Mouse (Mus musculus): Measurements from ENCODE around the gene Etnk1.
"Not testable (repeated sequence)": the region's sequence is repeated elsewhere in the genome, so short reads cannot be mapped to it uniquely, and the experiment has no call there.

The Etnk1 gene

GRCm38 (mm10) chr6:143151081-143151995 is 15.7 kb upstream of the Etnk1 start:
- not testable (repeated sequence) for DNase-seq (ENCODE audit: low read depth)

DNA sequence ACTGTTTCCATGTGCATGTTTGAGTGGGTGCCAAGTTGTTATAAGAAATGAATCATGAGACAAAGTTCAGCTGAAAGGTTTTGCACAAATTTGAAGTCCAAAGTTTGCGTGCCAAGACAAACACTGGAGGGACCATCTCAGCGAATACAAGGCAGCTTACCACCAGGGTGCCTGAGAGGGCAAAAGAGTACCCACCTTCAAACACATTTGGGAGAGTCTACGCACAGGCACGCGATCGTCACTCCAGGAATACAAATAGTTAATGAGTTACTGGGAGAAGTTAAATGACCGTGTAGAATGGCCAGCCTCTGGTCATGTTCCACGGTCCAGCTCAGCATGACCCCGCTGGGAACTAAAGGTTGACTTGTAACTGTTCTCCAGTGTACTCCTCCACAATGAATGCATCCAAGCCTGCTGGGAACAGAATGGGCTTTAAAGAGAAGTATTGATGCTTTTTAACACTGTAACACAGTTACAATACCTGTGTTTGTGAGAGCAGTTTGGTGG is 14.6 kb upstream of the Etnk1 start:
- no peak for DNase-seq (ENCODE audit: low read depth)

- no peak for DNase-seq (ENCODE audit: low read depth)
Measured at GRCm38 (mm10) chr6:143153160-143153559, 13.9 kb upstream of the Etnk1 start.

- DNase-seq (ENCODE audit: low read depth): no peak
Measured at GRCm38 (mm10) chr6:143153751-143154494, 13.1 kb upstream of the Etnk1 start.

DNA sequence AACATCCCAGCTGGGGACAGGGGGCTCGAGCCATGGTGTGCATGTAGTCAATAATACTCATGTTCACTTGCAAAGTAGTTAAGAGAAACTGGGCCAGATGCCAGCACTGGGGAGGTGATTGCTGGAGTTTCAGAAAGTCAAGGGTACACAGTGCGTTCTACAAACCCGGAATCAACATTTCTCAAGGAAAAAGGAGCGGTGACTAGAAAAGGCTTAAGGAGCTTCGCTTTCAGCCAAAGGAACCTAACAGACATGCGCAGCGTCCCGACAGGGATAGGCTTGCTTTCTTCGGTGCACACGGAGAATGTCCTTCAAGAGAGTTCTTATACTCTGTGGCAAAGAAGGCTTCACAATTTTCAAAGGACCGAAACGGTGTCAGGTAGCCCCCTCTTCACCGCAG is 12.1 kb upstream of the Etnk1 start:
- no peak for DNase-seq (ENCODE audit: low read depth)

GRCm38 (mm10) chr6:143155996-143156395 is 11.0 kb upstream of the Etnk1 start:
- no peak for DNase-seq (ENCODE audit: low read depth)

GRCm38 (mm10) chr6:143156684-143157083 is 10.3 kb upstream of the Etnk1 start:
- DNase-seq (ENCODE audit: low read depth): no peak

DNA sequence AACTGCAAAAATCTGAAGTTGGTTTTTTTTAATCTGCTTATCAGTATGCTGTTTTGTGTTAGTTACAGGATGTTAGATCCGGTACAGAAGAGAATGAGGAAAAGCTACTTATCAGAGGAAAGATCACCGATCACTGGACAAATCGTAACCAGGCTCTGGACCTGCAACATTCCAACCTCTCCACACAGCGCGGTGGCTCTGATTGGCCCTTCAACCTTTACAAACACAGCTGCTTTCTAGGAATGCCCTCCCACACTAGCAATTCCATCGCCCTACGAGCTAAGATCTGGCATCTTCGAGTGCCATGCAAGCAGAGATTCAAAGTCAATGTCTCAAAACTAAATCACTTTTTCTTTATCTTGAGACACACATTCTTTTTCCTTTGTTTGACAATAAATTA is 9.6 kb upstream of the Etnk1 start:
- no peak for DNase-seq (ENCODE audit: low read depth)

- DNase-seq (ENCODE audit: low read depth): no peak
Measured at GRCm38 (mm10) chr6:143160572-143161231, 6.3 kb upstream of the Etnk1 start.

DNA sequence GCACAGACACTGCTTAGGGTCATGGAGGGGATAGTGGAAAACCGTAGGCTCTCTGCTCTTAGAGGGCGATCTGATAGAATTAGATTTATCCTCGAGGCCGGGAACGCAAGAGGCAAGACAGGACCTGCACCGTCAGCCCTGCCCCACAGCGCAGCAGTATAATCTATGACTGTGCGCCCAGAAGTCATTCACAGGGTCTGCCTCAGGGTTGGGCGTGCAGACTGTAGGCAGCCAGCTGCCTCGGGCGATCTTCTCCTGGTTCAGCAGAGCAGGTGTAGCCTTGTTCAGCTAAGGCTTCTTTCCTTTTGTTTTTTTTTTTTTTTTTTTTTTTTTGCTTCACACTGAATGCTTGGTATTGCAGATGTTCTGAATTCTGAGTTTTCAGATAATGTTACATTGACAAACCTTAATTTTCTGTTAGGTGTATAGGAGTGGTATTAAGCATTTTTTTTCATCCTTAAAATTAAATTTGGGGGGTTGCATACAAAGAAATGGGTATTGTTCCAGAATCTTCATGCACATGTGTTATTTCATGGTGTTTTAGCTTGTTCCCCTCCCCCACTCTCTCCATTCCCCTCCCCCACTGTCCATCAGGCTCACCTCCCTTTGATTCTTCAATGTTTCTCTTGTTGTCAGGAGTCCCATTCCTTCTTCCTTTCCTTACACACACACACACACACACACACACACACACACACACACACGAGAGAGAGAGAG is 4.7 kb upstream of the Etnk1 start:
- DNase-seq (ENCODE audit: low read depth): no peak

GRCm38 (mm10) chr6:143163956-143164905 is 2.8 kb upstream of the Etnk1 start:
- no peak for DNase-seq (ENCODE audit: low read depth)

- no peak for DNase-seq (ENCODE audit: low read depth)
Measured at GRCm38 (mm10) chr6:143164906-143165255, 2.1 kb upstream of the Etnk1 start.

GRCm38 (mm10) chr6:143165404-143166257 is 1.4 kb upstream of the Etnk1 start:
- no peak for DNase-seq (ENCODE audit: low read depth)

DNA sequence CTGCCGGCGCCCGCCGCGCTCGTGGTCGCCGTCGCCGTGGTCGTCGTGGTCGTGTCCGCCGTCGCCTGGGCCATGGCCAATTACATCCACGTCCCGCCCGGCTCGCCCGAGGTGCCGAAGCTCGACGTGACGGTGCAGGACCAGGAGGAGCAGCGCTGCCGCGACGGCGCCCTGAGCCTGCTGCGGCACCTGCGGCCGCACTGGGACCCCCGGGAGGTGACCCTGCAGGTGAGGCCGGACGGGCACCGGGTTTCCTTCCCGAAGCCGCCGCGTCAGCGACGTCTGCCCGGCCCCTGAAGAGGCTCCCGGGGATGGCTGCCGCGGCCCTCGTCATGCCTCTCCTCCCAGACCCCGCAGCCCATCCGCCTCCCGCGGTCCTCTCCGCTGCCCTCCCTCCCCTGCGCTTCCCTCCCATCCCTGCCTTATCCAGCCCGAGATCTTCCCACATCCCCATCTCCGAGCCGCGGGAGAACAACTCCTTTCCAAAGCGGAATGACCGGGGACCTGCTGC is 443 bp downstream of the Etnk1 start:
- no peak for DNase-seq (ENCODE audit: low read depth)

- DNase-seq (ENCODE audit: low read depth): no peak
Measured at GRCm38 (mm10) chr6:143167981-143168674, 1.1 kb downstream of the Etnk1 start.

GRCm38 (mm10) chr6:143169385-143169784 is 2.4 kb downstream of the Etnk1 start:
- no peak for DNase-seq (ENCODE audit: low read depth)

GRCm38 (mm10) chr6:143170166-143170960 is 3.3 kb downstream of the Etnk1 start:
- DNase-seq (ENCODE audit: low read depth): no peak

DNA sequence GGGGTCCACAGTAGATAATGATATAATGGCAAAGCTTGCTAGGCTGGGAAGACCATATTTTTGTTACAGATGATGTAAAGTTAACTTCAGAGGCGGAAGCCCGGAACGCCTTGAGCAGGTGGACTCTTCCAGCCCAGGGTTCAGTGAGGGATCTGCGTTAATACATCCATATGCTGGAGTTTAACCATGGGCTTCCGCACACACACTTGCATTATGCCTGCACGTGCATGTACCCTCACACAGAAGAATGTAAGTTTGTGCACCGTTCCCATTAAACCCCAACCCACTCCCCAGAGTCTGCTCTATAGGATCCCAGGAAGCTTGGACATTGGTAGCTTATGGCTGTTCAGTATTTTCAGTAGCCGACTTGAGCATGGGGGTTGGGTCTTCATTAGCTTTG is 4.0 kb downstream of the Etnk1 start:
- DNase-seq (ENCODE audit: low read depth): no peak

Measured in c-Kit-positive CD71-negative TER-119-negative erythroid progenitor cells, embryonic 14.5 days (primary cell).